Mouse (Mus musculus): ENCODE results near the gene Ikzf3. TPM values are rescaled to one million over a fixed set of nuclear protein-coding genes. Genes with fewer than 3 reads are reported as not detected.

Gene Ikzf3
- under 1 TPM; 0.54 to 0.74 TPM for total RNA-seq (2021)
- long read RNA-seq, experiment 1, result 0 reads
- long read RNA-seq, experiment 2, partial matches to known transcripts, result 0 of 1 reads
- long read RNA-seq, experiment 2, other reads (novel, unspliced or antisense), result 1 of 1 reads

GRCm38 (mm10) chr11:98545711-98546231 lies at the start of gene Ikzf3:
TSS of gene Ikzf3 (minus strand) at chr11:98546031.
- peak in 1 of 2 experiments; percentile 18 for DNase-seq (ENCODE audit: low spot score in 2 of 2)

- DNase-seq (ENCODE audit: low spot score in 2 of 2), result no peak
Observed at GRCm38 (mm10) chr11:98595473-98595872, 49.6 kb upstream of the Ikzf3 start.

DNA sequence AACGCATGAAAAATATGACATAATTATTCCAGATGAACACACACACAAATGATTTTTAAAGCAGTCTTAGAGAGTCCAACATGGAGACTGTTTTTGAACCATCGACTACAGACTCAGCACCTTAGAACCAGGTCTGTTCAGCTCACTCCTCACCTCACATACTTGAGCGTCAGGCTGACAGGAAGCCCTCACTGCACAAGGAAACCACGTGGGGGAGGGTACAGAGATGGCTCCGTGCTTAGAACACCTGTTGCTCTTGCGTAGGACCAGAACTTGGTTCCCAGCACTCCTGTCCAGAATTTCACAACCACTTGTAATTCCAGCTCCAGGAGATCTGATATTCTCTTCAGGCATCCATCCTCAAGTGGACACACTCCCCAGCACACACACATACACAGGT lies 49.2 kb upstream of the Ikzf3 start:
- no peak for DNase-seq (ENCODE audit: low spot score in 2 of 2)

DNA sequence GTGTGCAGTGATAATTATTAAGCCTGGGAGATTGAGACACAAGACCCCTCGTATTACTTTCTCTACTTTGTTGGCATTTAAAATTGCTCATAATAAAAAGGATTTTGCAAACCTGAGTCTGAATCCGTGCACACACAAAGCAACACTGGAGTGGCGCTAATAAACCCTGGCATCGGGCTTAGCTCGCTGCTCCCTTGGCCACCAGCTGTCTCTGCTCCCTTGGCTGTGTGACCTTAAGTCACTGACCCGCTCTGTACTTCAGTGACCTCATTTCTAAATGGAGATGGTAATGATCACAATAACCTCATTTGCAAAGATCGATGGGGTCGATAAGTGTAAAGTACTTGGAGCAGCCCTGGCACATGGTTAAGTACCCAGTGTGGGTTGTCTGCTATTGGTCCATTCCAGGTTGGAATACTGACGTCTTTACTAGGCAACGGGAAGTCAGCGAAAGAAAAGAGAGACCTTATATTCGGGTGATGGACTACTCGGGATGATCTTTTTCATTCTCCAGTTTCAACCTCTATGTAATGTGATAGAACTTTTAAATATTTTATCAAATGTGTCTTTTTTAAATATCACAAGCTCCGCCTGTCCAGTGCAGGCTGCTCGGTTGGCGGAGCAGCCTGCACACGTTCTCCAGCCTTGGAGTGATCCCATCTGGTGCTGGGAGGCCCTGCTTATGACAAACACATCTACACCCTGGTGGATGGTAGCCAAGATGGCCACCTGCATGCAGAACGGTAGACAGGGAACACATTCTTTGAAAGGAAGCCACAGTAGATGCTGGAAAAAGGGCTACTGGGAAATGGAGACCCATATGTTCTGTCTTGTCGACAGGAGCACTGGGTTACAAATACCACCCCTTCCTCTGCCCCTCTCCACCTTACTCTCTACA lies 45.0 kb upstream of the Ikzf3 start:
- DNase-seq (ENCODE audit: low spot score in 2 of 2), result no peak

GRCm38 (mm10) chr11:98589306-98589705 lies 43.5 kb upstream of the Ikzf3 start:
- no peak for DNase-seq (ENCODE audit: low spot score in 2 of 2)

DNA sequence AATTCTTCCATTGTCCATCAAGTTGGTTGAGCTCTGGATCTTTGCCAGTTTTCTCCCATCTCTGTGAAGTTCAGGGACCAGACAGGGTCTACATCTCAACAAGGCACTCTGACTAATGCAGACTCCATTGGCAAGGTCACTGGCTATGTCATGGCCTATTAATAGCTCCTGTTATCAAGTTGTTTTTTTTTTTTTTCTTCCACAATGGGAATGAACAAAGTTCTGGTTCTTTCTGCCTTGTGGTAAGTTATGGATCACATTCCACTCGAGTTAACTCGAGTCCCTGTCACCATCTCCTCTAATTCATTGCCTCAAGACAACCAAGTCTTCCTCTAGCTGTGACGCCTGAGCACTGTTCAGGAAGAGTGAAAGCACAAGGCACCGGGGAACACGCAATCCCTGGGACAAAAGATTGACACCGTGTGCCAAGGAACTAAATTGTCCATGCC lies 43.0 kb upstream of the Ikzf3 start:
- no peak for DNase-seq (ENCODE audit: low spot score in 2 of 2)

GRCm38 (mm10) chr11:98587684-98588546 lies 42.1 kb upstream of the Ikzf3 start:
- peak in 1 of 2 experiments; percentile 60 for DNase-seq (ENCODE audit: low spot score in 2 of 2)

DNA sequence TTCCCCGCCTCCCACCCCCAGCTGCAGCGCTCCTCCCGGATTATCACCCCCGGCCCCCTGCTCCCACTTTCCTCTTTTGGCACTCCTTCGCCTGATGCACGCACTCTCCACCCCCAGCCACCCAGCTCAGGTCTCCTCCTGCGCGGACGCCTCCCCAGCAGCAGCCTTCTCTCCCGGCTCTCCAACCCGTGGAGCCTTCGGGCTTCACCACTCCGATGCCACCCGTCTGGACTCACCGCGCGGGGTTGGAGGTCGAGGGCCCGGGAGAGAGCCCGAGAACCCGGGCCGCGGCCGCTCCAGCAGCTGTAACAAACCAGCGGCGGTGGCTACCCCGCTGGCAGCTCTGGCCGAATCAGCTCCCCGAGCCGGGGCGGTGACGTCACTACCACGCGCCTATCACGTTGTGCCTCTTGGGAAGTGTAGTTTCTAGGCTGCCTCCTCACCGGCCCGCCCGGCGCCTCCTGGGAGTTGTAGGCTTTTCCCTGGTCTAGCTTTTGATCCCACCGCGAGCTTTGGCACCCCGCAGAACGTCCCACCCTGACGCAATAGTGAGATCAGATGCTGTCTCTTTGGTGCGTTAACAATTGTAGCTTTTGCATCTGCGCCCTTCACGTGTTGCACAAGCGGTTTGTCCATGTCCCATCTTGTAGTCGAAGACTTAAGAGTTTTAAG lies 41.2 kb upstream of the Ikzf3 start, which contains the start of gene Ormdl3:
Ormdl3 (minus strand) TSS at position 477 of the 672 bp plus-strand sequence.
- peak; percentile 98 to 100 for DNase-seq (ENCODE audit: low spot score in 2 of 2)

- peak in 1 of 2 experiments; percentile 25 for DNase-seq (ENCODE audit: low spot score in 2 of 2)
Observed at GRCm38 (mm10) chr11:98586087-98586891, 40.5 kb upstream of the Ikzf3 start.

GRCm38 (mm10) chr11:98584629-98585177 lies 38.9 kb upstream of the Ikzf3 start:
- DNase-seq (ENCODE audit: low spot score in 2 of 2), result no peak

GRCm38 (mm10) chr11:98584146-98584545 lies 38.3 kb upstream of the Ikzf3 start:
- DNase-seq (ENCODE audit: low spot score in 2 of 2), result no peak

GRCm38 (mm10) chr11:98583571-98583970 lies 37.7 kb upstream of the Ikzf3 start:
- no peak for DNase-seq (ENCODE audit: low spot score in 2 of 2)

DNA sequence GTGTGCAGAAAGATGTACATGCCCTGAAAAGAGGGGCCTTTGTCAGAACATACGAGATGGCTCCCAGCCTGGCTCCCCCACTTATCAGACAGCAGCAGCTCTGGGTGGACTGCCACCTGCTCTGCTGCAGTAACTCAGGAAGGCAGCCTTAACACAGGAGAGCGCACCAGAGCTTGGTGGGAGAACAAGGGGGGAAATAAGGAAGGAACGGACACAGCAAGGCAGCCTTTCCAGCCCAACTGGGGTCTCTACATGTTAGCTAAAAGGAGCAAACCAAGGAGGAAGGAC lies 37.4 kb upstream of the Ikzf3 start:
- DNase-seq (ENCODE audit: low spot score in 2 of 2), result no peak

DNA sequence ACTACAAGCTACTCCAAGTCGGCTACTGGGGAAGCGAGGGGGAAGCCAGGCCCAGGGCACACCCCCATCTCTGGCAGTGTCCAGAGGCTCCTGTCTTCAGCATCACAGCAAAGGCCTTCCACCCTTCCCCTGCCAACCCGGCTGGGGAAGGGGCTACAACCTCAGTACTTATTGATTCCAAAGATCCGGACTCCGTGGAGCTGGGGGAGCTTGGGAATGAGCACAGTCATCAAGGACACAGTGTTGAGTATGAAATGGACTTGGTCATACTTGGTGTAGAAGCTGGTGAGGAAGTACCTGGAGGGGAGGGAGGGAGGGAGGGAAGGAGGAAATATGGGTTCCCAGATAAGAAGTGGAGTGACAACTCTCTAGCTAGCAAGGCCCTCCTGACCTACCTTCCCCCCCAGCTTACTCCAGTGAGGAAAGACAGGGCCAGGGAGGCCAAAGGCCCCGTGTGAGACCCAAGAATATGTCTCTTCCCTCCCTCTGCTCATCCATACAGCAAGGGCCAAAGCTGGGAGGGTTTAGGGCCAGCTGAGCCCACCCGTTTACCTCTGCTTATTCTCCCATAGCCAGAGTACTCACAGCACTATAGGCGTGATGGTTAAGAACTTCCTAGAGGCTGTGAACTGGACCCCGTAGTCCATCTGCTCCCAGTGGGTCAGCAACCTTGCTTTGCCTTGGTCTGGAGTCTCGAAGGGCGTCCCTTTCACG lies 36.9 kb upstream of the Ikzf3 start:
- no peak for DNase-seq (ENCODE audit: low spot score in 2 of 2)

DNA sequence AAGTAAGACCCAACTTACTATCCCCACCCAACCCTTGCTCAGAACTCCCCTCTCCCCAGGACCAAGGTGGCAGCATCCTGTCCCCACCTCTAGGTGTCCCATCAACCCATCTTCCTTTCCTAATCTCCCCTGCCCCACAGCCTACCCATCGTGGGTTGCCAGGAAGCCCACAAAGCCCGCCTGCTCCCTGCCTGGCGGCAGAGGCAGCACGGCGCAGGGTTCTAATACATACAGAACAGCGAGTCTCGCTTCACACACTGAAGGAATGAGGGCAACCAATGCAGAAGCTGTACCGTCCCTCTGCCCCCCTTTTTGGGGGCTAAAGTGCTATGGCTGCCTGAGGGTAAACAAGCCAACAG lies 36.2 kb upstream of the Ikzf3 start:
- no peak for DNase-seq (ENCODE audit: low spot score in 2 of 2)

- DNase-seq (ENCODE audit: low spot score in 2 of 2), result no peak
Observed at GRCm38 (mm10) chr11:98581286-98582029, 35.6 kb upstream of the Ikzf3 start.

GRCm38 (mm10) chr11:98580301-98581121 lies 34.7 kb upstream of the Ikzf3 start:
- no peak for DNase-seq (ENCODE audit: low spot score in 2 of 2)

DNA sequence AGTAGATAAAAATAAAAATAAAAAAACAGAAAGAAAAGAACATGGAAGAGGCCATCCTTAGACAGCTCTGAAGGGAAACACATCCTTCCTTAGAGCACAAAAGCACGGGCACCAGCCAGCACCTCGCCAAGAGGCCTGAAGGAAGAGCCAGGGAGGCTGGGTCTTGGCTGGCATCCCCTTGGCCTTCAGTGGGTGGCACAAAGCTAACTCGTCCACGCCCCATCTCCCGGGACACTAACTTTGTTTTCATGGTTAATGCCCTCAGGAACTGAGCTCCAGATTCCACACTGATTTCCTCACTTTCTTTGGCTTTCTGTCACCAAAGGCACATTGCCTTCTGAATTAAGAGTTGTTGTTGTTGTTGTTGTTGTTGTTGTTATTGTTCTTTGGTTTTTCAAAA lies 31.9 kb upstream of the Ikzf3 start:
- DNase-seq (ENCODE audit: low spot score in 2 of 2), result no peak
